Mouse (Mus musculus) adrenal gland, adult 8-10 months (tissue): ENCODE results near the gene Vasp. TPM values are rescaled to one million over a fixed set of nuclear protein-coding genes. Genes with fewer than 3 reads are reported as not detected.
A peak's percentile ranks its signal among the peaks of the same experiment; 100 is the strongest.
"Not testable (repeated sequence)": the region's sequence is repeated elsewhere in the genome, so short reads cannot be mapped to it uniquely, and the experiment has no call there.

ENCODE experiments used
- DNase-seq: peaks from one replicate; pipeline ENCODE4 v3.0.0; 2022
- total RNA-seq, 4 experiments: library from RNA; stranded (reverse); gene quantifications; 2 replicates each; pipeline ENCODE4 v1.2.4; 2022

The Vasp gene
- total RNA-seq, 4 experiments from 2014 or later: 44.8 to 70.6 (median 59.1) TPM

- DNase-seq: no peak
Measured at GRCm38 (mm10) chr7:19303046-19303305, 31.4 kb upstream of the Vasp start.

- DNase-seq: no peak
Measured at GRCm38 (mm10) chr7:19302264-19303045, 30.8 kb upstream of the Vasp start.

- no peak for DNase-seq
Measured at GRCm38 (mm10) chr7:19301461-19302263, 30.0 kb upstream of the Vasp start.

GRCm38 (mm10) chr7:19300501-19301421 is 29.1 kb upstream of the Vasp start:
- DNase-seq: peak; percentile 68

GRCm38 (mm10) chr7:19299194-19299593 is 27.6 kb upstream of the Vasp start:
- no peak for DNase-seq

GRCm38 (mm10) chr7:19297794-19298193 is 26.2 kb upstream of the Vasp start:
- no peak for DNase-seq

GRCm38 (mm10) chr7:19297034-19297433 is 25.4 kb upstream of the Vasp start:
- no peak for DNase-seq

- DNase-seq: peak; percentile 92
Measured at GRCm38 (mm10) chr7:19295503-19296185, 24.0 kb upstream of the Vasp start.

- DNase-seq: no peak
Measured at GRCm38 (mm10) chr7:19290969-19291596, 19.5 kb upstream of the Vasp start.

- no peak for DNase-seq
Measured at GRCm38 (mm10) chr7:19284763-19285162, 13.1 kb upstream of the Vasp start.

GRCm38 (mm10) chr7:19283406-19283804 is 11.8 kb upstream of the Vasp start:
- DNase-seq: no peak

GRCm38 (mm10) chr7:19282791-19283405 is 11.3 kb upstream of the Vasp start:
- no peak for DNase-seq

- DNase-seq: no peak
Measured at GRCm38 (mm10) chr7:19282385-19282784, 10.8 kb upstream of the Vasp start, which contains the start of gene Rtn2. Rtn2 (plus strand) TSS chr7:19282624.

GRCm38 (mm10) chr7:19281680-19282304 is 10.2 kb upstream of the Vasp start:
- not testable (repeated sequence) for DNase-seq

- DNase-seq: no peak
Measured at GRCm38 (mm10) chr7:19279581-19280114, 8.0 kb upstream of the Vasp start, which contains the start of gene Ppm1n. Ppm1n (minus strand) TSS chr7:19280064.

GRCm38 (mm10) chr7:19279052-19279451 is 7.4 kb upstream of the Vasp start:
- no peak for DNase-seq

- no peak for DNase-seq
Measured at GRCm38 (mm10) chr7:19276253-19276652, 4.6 kb upstream of the Vasp start.

- DNase-seq: peak; percentile 74
Measured at GRCm38 (mm10) chr7:19272173-19272764, 652 bp upstream of the Vasp start.

GRCm38 (mm10) chr7:19270509-19271237 is 944 bp downstream of the Vasp start:
- DNase-seq: no peak
